Mouse (Mus musculus) gastrocnemius, postnatal 36 days (tissue): ENCODE results near the gene Cyb561d1. TPM values are rescaled to one million over a fixed set of nuclear protein-coding genes. Genes with fewer than 3 reads are reported as not detected.

Experiments
- DNase-seq, 2 experiments: peaks; one replicate each; pipeline ENCODE4 v3.0.0; 2022
- intact Hi-C: fragments of 180-260 bp; cut with DNase I; formaldehyde crosslinking; loops from one replicate; pipeline ENCODE4 v1.15.1; 2025
- total RNA-seq, 2 experiments: library from RNA; stranded (reverse); gene quantifications; 2 replicates each; pipeline ENCODE4 v1.2.3; 2021

Gene Cyb561d1
- total RNA-seq, 2 experiments from 2014 or later: 2.5 to 3.1 TPM

DNA sequence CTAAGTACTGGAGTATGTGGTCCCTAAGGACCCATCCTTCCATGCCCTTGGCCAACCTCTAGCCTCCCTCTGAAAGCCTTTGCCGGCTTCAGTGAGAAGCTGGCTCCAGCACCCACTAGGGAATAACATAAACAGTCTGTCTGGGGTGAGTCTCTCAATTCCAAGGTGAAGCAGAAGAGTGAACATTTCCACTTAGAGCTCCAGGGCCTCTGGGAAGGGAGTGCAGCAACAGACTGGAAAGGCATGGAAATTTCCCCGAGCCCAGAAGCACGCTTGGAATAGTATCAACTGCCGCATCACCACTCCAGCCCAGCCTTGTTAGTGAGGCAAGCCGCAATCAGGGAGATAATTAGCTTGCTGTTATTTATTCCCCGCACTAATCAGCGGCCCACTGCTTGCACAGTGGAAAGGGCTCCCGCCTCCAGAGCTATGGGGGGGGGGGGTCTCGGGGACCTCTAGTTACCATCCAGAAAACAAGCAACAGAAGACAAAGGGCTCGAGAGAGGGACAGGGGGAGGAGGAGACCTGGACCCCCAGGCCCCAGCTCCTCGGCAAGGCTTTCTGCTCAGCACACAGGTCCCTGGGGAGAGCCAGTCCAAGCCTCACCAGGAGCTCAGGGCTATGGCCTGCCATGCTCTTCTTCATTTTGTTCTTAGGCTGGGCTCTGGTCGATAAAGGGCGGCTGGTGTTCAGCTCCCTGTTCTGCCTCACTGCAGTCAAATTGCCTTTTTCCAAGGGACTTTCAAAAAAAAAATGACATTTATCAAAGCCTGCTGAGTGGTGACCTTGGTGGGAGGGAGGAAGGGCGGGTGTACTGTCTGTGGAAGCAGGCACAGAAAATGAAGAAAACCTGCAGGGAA is 26.1 kb downstream of the Cyb561d1 start:
- intact Hi-C loops: no loop called here
- peak in 1 of 2 experiments; percentile 43 for DNase-seq

DNA sequence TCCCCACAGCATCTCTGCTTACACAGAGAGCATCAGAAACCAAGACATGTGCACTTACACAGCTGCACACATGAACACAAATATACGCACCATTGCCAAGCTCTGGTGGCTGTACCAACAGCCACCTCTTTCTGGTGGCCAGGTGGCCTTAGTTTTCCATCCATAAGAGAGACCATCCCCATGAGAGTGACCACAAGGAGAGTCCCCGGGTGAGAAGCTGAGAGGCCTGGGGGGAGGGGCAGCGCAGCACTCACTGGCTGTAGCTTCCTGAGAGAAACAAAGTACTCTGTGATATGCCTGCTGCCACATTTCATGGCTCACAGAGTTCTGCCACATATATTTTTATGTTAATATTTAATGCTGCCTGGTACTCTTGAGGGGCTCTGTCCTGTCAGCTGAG is 31.8 kb downstream of the Cyb561d1 start:
- intact Hi-C loops: loop anchor here (10.0 kb wide), 1 partner anchor 216 kb away; the partner anchor contains the start of gene Psrc1

DNA sequence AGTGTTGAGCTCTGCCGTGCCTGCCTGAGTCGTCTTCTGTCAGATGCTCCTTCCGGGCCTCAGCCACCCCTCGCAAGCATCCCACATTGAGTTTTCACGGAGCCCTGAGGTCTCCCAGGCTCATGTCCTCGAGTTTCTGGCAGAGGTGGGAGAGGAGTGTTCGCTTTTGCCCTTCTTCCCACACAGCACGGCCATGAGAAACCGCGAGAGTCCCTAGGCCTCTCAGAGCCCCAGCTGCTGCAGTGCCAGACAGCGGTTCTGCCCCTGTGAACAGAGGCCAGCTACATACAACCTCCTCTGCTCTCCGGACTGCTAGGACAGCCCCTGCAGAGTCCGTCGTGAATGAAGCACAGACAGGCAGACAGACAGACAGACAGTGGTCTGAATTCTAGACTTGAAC is 33.5 kb downstream of the Cyb561d1 start:
- intact Hi-C loops: loop anchor here (10.0 kb wide), 1 partner anchor 217 kb away; the partner anchor contains the start of gene Psrc1
- DNase-seq: no peak

More for the DNA sequence above, 31.8 kb downstream of the Cyb561d1 start:
- no peak for DNase-seq

DNA sequence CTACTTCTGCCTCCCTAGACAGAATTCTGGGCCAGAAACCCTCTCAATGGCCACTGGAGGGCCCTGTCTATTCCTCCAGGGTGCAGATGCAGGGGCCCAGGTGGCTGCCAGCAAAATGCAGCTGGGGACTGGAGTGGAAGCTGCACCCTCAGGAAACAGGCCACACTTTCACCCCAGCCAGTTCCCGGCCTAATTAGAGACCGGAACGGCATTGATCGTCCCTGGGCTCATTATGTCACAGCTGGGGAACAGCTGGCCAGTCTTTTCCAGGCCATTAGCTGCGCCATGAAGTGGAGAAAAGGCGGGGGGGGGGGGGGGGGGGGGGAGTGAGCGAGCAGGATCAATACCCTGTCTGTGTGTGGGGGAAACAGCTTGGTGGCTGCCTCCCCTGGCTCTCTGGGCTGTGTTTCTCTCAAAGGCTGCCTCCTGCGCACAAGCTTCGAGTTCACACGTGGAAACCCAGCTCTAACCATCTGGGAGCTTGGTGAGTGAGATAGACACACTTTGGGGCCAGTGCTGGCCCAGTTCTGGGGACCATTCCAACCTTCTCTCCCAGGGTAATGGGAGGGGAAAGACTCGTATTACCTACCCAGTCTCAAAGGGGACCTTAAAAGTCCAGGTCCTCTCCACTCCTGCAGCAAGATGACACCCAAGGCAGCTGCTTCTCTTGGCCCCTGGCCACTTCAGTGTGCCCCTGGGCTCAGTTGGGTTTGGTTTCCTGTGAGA is 34.4 kb downstream of the Cyb561d1 start:
- intact Hi-C loops: loop anchor here (10.0 kb wide), 1 partner anchor 218 kb away; the partner anchor contains the start of gene Psrc1
- DNase-seq: peak; percentile 53 to 55

DNA sequence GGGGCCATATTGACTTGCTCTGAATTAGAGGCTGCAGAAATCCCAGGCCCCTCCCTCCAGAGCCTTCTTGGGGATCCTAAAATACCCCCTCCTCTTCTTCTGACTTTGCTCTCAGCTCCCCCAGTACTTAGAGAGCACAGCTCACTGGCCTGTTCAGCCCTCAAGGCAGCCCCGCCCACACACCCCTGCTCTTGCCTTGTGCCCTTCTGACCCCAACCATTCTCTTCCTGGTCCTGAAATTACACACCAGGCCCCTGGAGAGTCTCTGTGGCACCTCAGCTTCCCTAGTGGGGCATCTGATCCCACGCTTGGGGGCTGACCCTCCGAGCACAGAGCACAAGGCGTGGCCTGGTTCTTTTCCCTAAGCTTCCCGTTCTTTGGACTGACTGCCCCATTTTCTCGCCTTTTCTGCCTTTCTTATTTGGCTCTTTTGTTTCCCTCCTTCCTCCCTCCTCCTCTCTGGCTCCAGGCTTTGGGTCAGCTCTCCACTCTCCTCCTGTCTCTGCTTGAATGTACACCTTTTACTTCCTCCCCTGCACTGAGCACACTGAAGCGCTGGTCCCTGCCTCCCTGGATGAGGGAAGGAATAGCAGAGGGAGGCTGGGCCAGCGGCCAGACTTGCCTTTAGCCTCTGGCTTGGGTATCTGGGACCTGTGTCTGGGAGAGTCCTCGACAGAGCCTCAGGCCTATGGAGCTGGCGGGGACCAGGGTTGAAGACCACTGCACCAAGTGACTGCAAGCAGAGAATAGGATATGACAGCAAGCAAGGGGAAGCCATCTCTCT is 35.3 kb downstream of the Cyb561d1 start:
- intact Hi-C loops: loop anchor here (10.0 kb wide), 1 partner anchor 219 kb away; the partner anchor contains the start of gene Psrc1
- no peak for DNase-seq

DNA sequence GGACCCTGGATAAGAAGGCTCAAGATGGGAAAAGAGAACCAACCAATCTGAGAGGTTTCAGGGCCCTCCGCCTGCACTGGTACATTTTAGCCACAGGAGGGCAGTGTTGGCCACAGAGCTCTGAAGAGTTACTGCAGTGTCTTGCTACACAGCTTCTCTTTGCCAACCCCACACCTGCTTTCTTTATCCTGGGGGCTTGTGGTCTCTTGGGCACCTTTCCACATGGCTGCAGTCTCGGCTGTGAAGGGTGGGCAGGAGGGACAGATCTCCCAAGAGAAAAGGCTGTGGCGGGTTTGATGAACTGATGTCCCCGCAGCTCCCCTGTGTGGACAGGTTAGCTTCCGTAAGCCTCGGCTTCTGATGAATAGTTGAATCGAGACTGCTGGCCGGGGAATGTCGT is 36.2 kb downstream of the Cyb561d1 start:
- DNase-seq: peak; percentile 71 to 82
- intact Hi-C loops: loop anchor here (1.0 to 10.0 kb wide), 2 partner anchors 39 to 220 kb away; partner anchors contain the start of gene Psrc1

DNA sequence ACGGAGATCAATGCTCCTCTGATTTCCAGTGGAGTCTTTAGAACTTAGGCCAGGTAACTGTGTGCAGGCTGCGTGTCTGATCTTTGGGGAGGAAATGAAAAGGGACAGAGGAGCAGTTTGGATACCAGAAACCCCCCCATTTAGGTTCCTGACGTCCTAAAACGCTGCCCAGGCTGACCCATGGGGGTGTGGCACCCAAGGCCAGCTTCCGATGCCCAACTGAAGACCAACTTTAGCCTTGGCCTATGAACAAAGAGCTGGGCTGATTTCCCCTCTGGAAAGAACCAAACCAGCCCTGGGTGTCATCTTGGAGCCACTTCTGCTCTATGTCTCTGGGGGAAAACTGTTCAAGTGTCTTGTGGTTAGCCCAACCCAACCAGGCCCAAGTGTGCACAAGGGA is 36.9 kb downstream of the Cyb561d1 start:
- intact Hi-C loops: loop anchor here (1.0 to 10.0 kb wide), 2 partner anchors 40 to 221 kb away; partner anchors contain the start of gene Psrc1
- no peak for DNase-seq

DNA sequence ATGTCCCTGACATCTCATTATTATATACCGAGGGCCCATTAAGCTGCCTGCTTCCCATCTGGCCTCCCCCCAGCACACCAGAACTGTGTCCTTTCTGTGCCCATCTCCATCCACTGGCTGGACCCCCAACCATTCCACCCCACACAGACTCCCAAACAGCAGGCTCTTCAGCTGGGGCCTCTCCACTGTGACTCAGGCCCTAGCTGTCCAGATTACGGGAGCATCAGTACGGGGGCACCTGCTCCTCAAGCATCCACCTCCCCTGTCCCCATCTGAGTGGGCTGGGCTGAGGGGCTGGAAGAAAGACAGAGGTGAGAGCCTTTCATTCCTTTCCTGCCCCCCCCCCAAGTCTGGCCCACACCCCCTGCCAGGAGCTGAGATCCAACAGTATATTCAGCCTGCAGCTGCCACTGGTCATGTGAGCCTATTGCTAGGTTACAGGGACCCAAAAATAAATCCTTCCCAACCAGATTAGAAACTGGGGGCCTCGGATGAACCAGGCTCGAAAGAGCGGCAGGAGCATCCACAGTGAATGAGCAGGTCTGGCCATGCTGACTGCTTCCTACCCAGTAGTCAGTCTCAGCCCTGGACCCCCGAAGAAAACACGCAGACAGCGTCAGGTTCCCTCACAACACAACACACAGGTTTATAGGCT is 42.5 kb downstream of the Cyb561d1 start:
- DNase-seq: no peak
- intact Hi-C loops: no loop called here

DNA sequence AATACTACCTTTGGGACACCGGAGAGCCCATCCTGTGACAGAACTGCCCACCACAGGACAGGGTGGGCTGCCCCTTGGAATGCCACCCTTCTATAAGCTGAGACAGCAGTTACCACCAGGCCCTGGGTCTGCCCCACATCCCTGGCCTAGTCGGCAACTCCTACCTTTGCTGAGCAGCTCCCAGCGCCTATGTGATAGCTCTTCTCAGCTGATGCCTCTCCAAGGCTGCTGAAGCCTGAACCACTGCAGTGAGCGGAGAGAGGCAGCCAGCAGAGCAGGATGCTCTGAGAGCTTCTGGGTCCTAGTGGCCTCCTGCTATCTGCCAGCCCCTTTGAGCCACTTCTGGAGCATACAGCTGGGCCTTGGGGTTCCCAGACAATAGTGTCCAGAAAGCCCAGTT is 46.4 kb downstream of the Cyb561d1 start, which contains the start of gene Gpr61:
TSS of gene Gpr61 (minus strand) at position 227 of the 400 bp plus-strand sequence.
- DNase-seq: no peak
- intact Hi-C loops: loop anchor here (5.0 kb wide), 1 partner anchor 202 kb away; no protein-coding TSS in a partner anchor

DNA sequence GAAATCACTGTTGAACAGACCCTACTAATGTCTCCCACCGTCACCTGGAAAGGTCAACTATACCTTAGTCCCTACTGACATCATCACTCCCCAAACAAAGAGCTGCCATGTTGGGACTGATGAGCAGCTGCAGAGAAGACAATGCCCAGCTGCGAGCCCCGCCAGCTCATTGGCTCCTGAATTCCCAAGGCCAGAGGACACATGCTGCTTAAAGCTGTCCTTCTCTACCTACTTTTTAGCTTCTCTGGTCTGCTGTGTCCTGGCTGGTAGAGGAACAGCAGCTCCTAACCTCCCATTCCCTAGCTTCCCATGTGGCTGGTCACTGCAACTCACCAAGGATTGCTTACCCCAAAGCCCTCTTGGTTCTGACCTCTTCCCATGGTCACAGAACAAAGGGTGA is 48.7 kb downstream of the Cyb561d1 start:
- DNase-seq: no peak
- intact Hi-C loops: loop anchor here (5.0 kb wide), 1 partner anchor 200 kb away; no protein-coding TSS in a partner anchor

DNA sequence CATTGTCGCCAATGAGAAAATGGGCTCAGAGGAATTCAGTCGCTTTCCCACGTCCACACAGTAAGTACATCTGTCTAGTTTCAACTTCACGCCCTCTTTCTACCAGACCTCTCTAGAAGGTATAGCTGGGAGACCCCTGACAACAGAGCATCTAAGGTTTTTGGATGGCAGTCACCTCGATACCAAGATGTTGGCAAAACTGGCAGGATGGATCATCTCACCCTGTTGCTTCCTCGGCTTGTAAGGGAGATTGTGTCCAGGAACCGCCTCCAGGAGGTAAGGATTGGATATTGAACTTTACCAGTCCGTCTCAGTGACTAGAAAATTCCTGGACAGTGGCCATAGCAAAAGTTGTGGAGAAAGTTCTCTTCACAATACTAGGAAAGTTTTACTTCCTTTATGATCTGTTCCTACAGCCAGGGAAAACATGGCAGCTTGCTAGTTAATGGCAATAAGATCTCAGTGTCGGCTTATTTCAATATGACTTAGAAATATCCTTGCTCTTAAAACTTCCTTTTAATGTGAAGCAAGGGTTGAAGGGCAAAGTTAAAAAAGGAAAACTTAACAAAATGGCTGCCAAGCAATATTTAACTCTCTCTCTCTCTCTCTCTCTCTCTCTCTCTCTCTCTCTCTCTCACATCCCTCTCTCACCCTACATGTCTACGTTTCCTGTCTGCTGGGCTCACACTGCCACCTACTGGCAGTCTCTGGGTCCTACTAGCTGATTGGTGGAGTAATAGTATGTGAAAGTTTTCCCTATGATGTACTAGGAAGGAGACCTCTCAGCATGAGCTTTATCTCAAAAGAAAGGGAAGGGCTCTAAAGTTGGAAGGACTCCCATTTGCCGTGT is 53.4 kb downstream of the Cyb561d1 start:
- DNase-seq: peak; percentile 82 to 86
- intact Hi-C loops: loop anchor here (10.0 kb wide), 1 partner anchor 213 kb away; the partner anchor contains the start of gene Gstm7

DNA sequence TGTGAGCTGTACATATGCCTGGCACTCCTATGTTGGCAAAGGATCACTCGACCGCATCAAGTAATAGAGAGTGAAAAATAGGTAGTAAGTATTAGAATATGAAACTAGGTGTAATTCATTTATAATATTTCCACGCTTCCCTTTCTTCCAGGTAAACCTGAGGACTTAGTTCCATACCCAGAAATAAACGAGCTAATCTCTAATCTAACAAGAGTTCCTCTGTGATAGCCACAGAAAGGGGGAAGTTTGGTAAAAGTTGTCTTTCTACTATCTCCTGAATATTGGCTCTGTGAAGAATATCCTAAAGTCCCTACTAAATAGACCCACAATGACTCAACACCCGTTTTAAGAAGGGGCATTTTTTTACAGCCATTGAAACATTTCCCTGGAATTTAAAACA is 54.3 kb downstream of the Cyb561d1 start:
- intact Hi-C loops: loop anchor here (10.0 kb wide), 1 partner anchor 212 kb away; the partner anchor contains the start of gene Gstm7
- DNase-seq: no peak

Other genes starting within 250 kb of the Cyb561d1 start
- not detected for gene Gstm3, start 231.9 kb downstream of the Cyb561d1 start, total RNA-seq
- gene Gstm2, start 214.8 kb downstream of the Cyb561d1 start, total RNA-seq: 100 to 1,000 TPM in 1 of 2 experiments, 10 to 100 TPM in 1; 51.9 to 103 TPM
- gene Gstm1, start 183.2 kb downstream of the Cyb561d1 start, total RNA-seq: 100 to 1,000 TPM; 138 to 202 TPM
- 10 to 100 TPM; 11.3 to 13.5 TPM for gene Gstm4, start 156.3 kb downstream of the Cyb561d1 start, total RNA-seq
- gene Ampd2, start 114.6 kb downstream of the Cyb561d1 start, total RNA-seq: 1 to 10 TPM; 3.8 TPM
- under 1 TPM; 0.25 to 0.28 TPM for gene Gnat2, start 108.4 kb downstream of the Cyb561d1 start, total RNA-seq
- 10 to 100 TPM in 1 of 2 experiments, 1 to 10 TPM in 1; 9.7 to 11.3 TPM for gene Gnai3, start 55.1 kb downstream of the Cyb561d1 start, total RNA-seq
- not detected for gene Gpr61, start 46.3 kb downstream of the Cyb561d1 start, total RNA-seq
- 10 to 100 TPM; 23.3 to 27.5 TPM for gene Amigo1, start 14.9 kb downstream of the Cyb561d1 start, total RNA-seq
- gene Atxn7l2, start 9.7 kb upstream of the Cyb561d1 start, total RNA-seq: 1 to 10 TPM; 5.7 to 6.1 TPM
- 100 to 1,000 TPM; 479 to 547 TPM for gene Sypl2, start 25.4 kb upstream of the Cyb561d1 start, total RNA-seq
- 10 to 100 TPM; 43.6 to 48.1 TPM for gene Psma5, start 55.7 kb upstream of the Cyb561d1 start, total RNA-seq
- 10 to 100 TPM; 36.7 to 37.8 TPM for gene Sort1, start 82.9 kb upstream of the Cyb561d1 start, total RNA-seq
- gene Mybphl, start 163.7 kb upstream of the Cyb561d1 start, total RNA-seq: not detected
- under 1 TPM; 0.26 to 0.32 TPM for gene Psrc1, start 182.6 kb upstream of the Cyb561d1 start, total RNA-seq
- 1 to 10 TPM; 6.4 to 8.2 TPM for gene Celsr2, start 214.3 kb upstream of the Cyb561d1 start, total RNA-seq
- gene Sars, start 244.0 kb upstream of the Cyb561d1 start, total RNA-seq: 100 to 1,000 TPM; 114 to 119 TPM